Mouse (Mus musculus): ENCODE measurements around the gene Dscaml1. TPM values are rescaled to one million over a fixed set of nuclear protein-coding genes. Genes with fewer than 3 reads are reported as not detected.

Dscaml1 gene
- polyA plus RNA-seq, 1 experiment from 2014 or later, result 0.67 TPM

DNA sequence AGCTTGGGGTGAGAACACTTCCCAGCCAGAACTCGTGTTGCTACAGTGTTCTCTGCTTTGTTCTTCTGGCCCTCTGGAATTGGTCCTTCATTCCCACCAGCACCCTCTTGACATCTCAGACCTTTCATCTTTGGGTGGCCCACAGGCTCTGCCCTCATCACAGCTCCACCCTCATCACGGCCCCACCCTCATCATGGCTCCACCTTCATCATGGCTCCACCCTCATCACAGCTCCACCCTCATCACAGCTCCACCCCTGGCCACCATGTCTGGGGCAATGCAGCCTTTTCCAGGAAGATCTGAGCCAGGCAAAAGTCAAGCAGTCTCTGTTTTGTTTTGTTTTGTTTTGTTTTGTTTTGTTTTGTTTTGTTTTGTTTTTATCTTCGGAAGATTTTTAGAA is 289.0 kb downstream of the Dscaml1 start:
- Histone ChIP-seq H3K9me3 (no peaks in the 10 kb centered on the region), H3K27ac (replicated peaks) (no peak overlapping the region), H3K36me3 (replicated peaks) (no peaks in the 10 kb centered on the region), H3K4me3 (no peak overlapping the region), H3K4me1 (no peaks in the 10 kb centered on the region), H3K27me3 (replicated peaks; ENCODE audit: low read depth, poor library complexity, severe bottlenecking) (no peaks in the 10 kb centered on the region)
- DNase-seq (ENCODE audit: low spot score), result no peak
- 66% methylated on average over 3 of the region's 3 CpGs for WGBS

DNA sequence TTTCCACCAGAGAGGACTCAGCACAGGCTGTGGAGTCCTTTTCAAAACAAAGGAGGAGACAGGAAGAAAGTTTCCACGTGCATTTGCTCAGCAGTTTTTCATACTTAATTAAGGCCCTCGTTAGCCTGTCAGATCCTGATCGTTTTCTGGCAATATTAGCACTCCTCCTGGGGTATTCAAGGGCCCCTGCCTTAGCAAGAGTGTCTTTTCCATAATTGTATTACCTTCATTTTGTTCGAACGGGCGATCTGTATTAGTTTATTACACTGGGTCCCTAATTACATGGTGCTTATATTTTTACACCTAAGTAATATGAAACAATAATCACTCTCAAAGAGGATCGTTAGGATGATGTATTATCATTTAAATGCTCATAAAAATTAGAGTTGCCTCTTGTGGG is 293.6 kb downstream of the Dscaml1 start:
- no peaks in the 10 kb centered on the region for H3K27me3 ChIP-seq (replicated peaks; ENCODE audit: low read depth, poor library complexity, severe bottlenecking)
- DNase-seq (ENCODE audit: low spot score), result no peak
- no peaks in the 10 kb centered on the region for H3K9me3 ChIP-seq
- H3K4me1 ChIP-seq, result no peaks in the 10 kb centered on the region
- 70% methylated on average over 7 of the region's 7 CpGs for WGBS
- no peak overlapping the region for H3K27ac ChIP-seq (replicated peaks)
- no peaks in the 10 kb centered on the region for H3K36me3 ChIP-seq (replicated peaks)
- no peak overlapping the region for H3K4me3 ChIP-seq

DNA sequence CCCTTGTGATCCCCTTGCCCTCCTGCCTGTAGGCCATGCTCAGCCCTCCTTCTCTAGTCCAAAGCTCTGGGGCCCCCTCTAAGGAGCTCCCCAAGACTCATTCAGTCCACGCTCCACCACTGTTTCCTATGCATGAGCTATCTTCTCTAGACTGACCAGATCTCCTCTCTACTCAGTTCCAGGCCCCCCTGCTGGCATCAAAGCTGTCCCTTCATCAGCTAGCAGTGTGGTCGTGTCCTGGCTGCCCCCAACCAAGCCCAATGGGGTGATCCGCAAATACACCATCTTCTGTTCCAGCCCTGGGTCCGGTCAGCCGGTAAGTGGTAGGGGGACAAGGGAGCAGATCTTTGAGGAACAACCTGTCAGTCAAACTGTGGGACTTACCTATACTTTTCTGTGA is 305.4 kb downstream of the Dscaml1 start:
- WGBS, result 86% methylated on average over 5 of the region's 5 CpGs
- no peak overlapping the region for H3K27ac ChIP-seq (replicated peaks)
- no peak overlapping the region for H3K4me3 ChIP-seq
- no peak for DNase-seq (ENCODE audit: low spot score)
- no peaks in the 10 kb centered on the region for H3K4me1 ChIP-seq
- H3K27me3 ChIP-seq (replicated peaks; ENCODE audit: low read depth, poor library complexity, severe bottlenecking), result no peaks in the 10 kb centered on the region
- no peaks in the 10 kb centered on the region for H3K36me3 ChIP-seq (replicated peaks)
- H3K9me3 ChIP-seq, result no peaks in the 10 kb centered on the region

DNA sequence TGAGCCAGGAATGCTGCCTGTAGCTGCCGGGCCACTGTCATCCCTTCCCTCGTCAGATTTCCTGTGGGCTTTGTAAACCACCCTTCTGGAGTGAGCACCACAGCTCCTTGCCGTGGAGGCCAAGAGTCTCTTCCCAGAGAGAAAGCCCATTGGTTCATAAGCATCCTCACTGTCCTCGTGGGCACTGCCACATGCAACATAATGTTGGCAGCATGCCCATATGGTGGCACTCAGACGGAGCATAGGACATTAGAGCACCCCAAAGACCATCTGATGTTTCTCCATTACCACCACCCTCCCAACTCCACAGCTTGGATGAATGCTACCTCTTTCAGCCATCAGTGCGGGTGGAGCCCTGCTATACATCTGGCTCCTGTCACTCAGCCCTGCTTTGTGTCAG is 306.8 kb downstream of the Dscaml1 start:
- Histone ChIP-seq H3K4me1 (no peaks in the 10 kb centered on the region), H3K27me3 (replicated peaks; ENCODE audit: low read depth, poor library complexity, severe bottlenecking) (no peaks in the 10 kb centered on the region), H3K27ac (replicated peaks) (no peak overlapping the region), H3K9me3 (no peaks in the 10 kb centered on the region), H3K4me3 (no peak overlapping the region), H3K36me3 (replicated peaks) (no peaks in the 10 kb centered on the region)
- DNase-seq (ENCODE audit: low spot score), result no peak
- 77% methylated on average over 6 of the region's 6 CpGs for WGBS

DNA sequence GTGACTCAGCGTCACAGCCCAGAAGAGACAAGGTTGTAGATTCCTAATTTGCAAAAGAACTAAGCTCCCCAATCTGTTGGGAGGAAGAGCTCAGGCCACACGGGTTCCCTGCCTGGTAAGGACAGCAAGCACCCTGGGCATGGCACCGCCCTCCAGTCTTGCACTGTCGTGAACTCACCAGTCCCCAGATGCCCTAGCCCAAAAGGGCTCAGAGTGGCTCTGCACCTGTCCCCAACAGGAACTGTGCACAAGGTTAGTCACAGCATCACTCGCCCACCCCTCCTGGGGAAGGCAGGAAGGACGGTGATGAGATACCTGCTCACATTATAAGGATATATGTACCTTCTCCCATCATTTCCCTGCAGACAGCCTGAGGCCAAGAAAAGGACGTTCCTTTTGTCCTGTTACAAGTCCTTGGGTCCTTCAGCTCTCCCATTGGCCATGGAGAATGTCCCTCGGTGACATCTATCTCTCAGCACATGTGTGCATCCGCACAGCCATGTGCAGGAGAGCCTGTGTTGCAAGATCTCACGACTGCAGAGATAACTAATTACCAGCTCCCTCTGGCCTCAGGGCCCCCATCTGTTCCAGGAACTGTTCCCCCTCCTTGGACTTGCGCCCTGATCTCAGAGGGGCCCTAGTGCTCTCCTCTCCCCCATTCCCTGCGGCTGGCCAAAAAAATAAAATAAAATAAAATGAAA is 312.7 kb downstream of the Dscaml1 start:
- no peak overlapping the region for H3K4me3 ChIP-seq
- no peaks in the 10 kb centered on the region for H3K4me1 ChIP-seq
- H3K9me3 ChIP-seq, result no peaks in the 10 kb centered on the region
- WGBS, result 74% methylated on average over 12 of the region's 12 CpGs
- no peak for DNase-seq (ENCODE audit: low spot score)
- no peaks in the 10 kb centered on the region; the same call in 1 of the 2 replicates for H3K27me3 ChIP-seq (replicated peaks; ENCODE audit: low read depth, poor library complexity, severe bottlenecking)
- H3K27ac ChIP-seq (replicated peaks), result no peak overlapping the region
- H3K36me3 ChIP-seq (replicated peaks), result no peaks in the 10 kb centered on the region

DNA sequence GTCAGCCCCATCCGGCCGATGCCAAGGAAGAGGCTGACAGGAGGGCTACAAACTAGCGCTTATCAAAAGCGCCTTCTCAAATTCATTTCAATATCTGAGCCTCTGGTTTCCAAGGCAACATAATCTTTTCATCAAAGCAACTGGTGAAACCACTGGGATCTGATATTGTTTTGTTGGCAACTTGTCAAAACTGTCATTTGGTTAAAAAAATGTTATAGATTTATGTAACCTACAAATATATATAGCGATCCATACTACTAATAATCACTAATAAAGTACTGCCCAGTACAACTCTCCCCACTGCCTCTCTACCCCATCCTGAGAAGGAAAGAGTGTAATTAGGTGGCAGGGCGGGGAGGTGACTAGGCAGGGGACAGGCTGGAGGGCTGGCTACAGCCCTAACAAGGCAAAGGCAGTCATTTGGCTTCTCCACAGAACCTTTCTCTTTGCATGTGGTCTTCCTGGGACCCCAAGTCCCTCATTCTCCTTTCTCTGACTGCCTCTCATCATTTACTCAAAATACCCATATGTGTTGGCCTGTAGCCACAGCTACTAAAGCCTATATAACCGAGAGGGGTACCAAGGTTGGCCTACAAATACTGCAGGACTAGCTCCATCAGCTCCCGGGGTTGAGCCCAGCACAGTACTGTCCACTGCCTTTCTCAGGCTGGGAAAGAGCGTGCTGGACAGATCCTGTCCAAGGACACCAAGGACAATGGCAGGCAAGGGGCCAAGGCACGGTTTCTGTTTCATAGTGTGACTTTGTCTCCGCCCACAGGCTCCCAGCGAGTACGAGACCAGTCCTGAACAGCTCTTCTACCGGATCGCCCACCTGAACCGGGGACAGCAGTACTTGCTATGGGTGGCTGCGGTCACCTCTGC is 313.5 kb downstream of the Dscaml1 start:
- 71% methylated on average over 17 of the region's 17 CpGs for WGBS
- no peaks in the 10 kb centered on the region for H3K9me3 ChIP-seq
- H3K27ac ChIP-seq (replicated peaks), result no peak overlapping the region
- no peak overlapping the region for H3K4me3 ChIP-seq
- H3K36me3 ChIP-seq (replicated peaks), result no peaks in the 10 kb centered on the region
- H3K27me3 ChIP-seq (replicated peaks; ENCODE audit: low read depth, poor library complexity, severe bottlenecking), result no peaks in the 10 kb centered on the region; the same call in none of the 2 replicates
- no peak for DNase-seq (ENCODE audit: low spot score)
- no peaks in the 10 kb centered on the region for H3K4me1 ChIP-seq

DNA sequence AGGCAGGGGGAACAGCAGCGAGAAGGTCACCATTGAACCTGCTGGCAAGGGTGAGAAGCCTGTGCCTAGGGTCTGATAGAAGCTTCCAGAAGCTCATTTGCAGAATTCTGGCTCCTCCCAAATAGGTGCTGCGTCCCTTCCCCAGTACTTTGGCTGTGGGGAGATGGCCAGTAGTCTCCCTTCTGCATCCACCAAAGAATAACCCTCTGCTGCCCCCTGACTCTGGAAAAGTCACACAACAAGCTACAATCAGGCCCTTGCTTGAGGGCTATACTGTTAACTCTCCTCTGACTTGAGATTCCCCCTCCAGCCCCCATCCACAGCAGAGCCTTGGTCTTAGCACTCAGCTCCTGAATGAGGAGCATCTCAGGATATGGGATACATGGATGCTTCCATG is 314.2 kb downstream of the Dscaml1 start:
- H3K36me3 ChIP-seq (replicated peaks), result no peaks in the 10 kb centered on the region
- peak; percentile 17 for DNase-seq (ENCODE audit: low spot score)
- H3K4me3 ChIP-seq, result no peak overlapping the region
- H3K27me3 ChIP-seq (replicated peaks; ENCODE audit: low read depth, poor library complexity, severe bottlenecking), result no peaks in the 10 kb centered on the region; the same call in none of the 2 replicates
- no peaks in the 10 kb centered on the region for H3K9me3 ChIP-seq
- no peak overlapping the region for H3K27ac ChIP-seq (replicated peaks)
- WGBS, result 65% methylated on average over 2 of the region's 2 CpGs
- no peaks in the 10 kb centered on the region for H3K4me1 ChIP-seq

DNA sequence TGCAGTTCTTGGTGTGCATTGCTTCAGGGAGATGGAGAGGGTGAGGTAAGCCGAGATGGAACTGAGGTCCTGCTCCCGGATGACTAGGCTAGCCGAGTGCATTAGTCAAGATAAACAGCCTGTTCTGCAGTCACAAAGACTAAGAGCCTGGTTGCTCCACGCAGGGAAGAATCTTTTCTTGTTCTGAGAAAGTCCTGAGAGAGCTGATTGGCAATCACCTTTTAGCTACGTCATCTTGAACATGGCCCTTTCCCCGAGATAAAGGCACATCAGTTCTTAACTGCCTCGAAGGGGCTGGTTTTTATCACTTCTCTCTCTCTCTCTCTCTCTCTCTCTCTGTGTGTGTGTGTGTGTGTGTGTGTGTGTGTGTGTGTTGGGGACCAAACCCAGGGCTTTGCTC is 319.0 kb downstream of the Dscaml1 start:
- no peaks in the 10 kb centered on the region for H3K4me1 ChIP-seq
- no peaks in the 10 kb centered on the region for H3K9me3 ChIP-seq
- H3K27ac ChIP-seq (replicated peaks), result no peak overlapping the region
- 67% methylated on average over 7 of the region's 7 CpGs for WGBS
- H3K4me3 ChIP-seq, result no peak overlapping the region
- no peaks in the 10 kb centered on the region; the same call in none of the 2 replicates for H3K27me3 ChIP-seq (replicated peaks; ENCODE audit: low read depth, poor library complexity, severe bottlenecking)
- no peaks in the 10 kb centered on the region for H3K36me3 ChIP-seq (replicated peaks)
- no peak for DNase-seq (ENCODE audit: low spot score)

DNA sequence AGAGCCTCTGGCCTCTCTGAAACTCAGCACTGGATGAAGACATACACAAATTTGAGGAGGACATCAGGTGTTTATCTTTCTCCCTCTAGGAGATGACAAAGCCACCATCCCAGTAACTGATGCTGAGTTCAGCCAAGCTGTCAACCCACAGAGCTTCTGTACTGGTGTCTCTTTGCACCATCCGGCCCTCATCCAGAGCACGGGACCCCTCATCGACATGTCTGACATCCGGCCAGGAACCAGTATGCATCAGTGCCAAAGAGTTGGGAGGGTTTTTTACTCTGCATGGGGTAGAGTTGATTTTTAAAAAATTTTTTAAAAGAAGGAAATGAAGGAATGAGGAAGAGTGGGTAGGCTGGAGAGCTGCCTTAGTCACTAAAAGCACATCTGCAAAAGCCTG is 323.5 kb downstream of the Dscaml1 start:
- Histone ChIP-seq H3K9me3 (no peaks in the 10 kb centered on the region), H3K27ac (replicated peaks) (no peak overlapping the region), H3K4me1 (no peaks in the 10 kb centered on the region), H3K27me3 (replicated peaks; ENCODE audit: low read depth, poor library complexity, severe bottlenecking) (no peaks in the 10 kb centered on the region; the same call in 1 of the 2 replicates), H3K36me3 (replicated peaks) (no peaks in the 10 kb centered on the region), H3K4me3 (no peak overlapping the region)
- 94% methylated on average over 4 of the region's 4 CpGs for WGBS
- no peak for DNase-seq (ENCODE audit: low spot score)

DNA sequence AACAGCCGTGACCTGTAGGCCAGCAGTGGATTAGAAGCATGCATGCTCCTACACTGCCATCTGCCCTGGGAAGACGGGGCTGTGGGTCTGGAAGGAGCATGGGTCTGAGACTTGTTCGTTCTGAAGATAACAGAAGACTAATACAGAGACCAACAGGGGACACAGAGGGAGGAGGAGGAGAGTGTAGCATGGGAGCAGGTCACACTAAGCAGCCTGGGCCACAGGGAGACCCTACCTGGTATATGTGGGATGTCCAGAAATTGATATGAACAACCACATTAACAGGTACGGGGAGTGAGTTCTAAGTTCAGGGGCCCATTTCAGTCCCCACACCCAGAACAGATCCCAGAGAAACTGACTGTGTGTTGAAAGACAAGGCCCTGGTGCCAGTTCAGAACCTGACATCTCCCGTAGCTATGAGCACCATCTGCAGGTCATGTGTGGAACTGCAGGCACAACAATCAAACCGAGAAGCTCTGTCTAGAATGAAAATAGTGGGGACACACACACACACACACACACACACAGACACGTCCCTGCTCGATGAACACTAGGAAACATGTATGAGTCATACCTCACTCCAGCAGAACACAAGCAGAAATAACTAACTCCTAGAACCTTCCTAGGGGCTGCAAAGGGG is 328.1 kb downstream of the Dscaml1 start:
- no peaks in the 10 kb centered on the region for H3K9me3 ChIP-seq
- 40% methylated on average over 8 of the region's 8 CpGs for WGBS
- no peaks in the 10 kb centered on the region for H3K36me3 ChIP-seq (replicated peaks)
- peak; percentile 70 for DNase-seq (ENCODE audit: low spot score)
- no peaks in the 10 kb centered on the region; the same call in 1 of the 2 replicates for H3K27me3 ChIP-seq (replicated peaks; ENCODE audit: low read depth, poor library complexity, severe bottlenecking)
- H3K27ac ChIP-seq (replicated peaks), result no peak overlapping the region
- no peaks in the 10 kb centered on the region for H3K4me1 ChIP-seq
- no peak overlapping the region for H3K4me3 ChIP-seq

DNA sequence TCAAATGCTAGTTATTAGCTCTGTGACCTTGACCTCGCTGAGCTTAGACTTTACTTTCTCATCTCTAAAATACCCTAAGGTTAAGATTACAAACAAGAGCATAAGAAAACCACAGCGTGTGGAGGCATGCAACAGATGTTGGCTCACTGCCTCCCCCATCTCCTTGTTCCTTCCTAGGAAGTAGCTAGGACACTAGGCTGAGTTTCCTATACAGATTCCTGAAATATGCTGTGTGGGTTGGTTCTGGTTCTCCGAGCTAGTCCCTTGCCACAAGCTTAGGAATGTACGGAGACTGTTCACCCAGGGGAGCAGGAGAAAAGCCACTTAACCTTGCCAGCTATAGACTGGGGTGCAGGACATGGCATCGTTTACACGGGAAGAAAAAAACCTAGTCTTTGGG is 339.8 kb downstream of the Dscaml1 start:
- H3K4me3 ChIP-seq, result no peak overlapping the region
- no peak for DNase-seq (ENCODE audit: low spot score)
- no peaks in the 10 kb centered on the region for H3K27me3 ChIP-seq (replicated peaks; ENCODE audit: low read depth, poor library complexity, severe bottlenecking)
- peaks cover 7% of the 10 kb centered on the region for H3K4me1 ChIP-seq
- H3K27ac ChIP-seq (replicated peaks), result no peak overlapping the region
- H3K36me3 ChIP-seq (replicated peaks), result peaks cover 37% of the 10 kb centered on the region
- 83% methylated on average over 6 of the region's 6 CpGs for WGBS
- H3K9me3 ChIP-seq, result no peaks in the 10 kb centered on the region

DNA sequence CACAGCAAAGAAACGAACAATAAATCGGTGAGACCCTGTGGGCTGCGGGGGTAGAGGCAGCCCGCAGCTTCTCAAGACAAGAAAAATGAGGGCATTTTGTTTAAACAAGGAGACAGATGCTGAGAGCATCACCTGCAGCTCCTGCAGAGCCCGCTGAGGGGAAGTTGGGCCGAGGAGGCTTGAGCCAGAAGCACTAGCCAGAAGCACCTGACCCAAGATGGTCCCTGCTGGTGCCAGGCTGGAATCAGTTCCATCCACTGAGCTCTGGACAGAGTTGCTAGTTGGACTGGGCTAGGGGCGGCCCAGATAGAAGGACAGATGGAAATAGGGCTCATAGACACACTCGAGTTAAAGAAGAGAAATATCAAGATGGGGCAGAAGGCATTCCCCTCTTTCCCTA is 340.7 kb downstream of the Dscaml1 start:
- H3K9me3 ChIP-seq, result no peaks in the 10 kb centered on the region
- no peak overlapping the region for H3K4me3 ChIP-seq
- WGBS, result 92% methylated on average over 8 of the region's 8 CpGs
- H3K27ac ChIP-seq (replicated peaks), result no peak overlapping the region
- peaks cover 46% of the 10 kb centered on the region for H3K36me3 ChIP-seq (replicated peaks)
- DNase-seq (ENCODE audit: low spot score), result no peak
- H3K4me1 ChIP-seq, result peaks cover 7% of the 10 kb centered on the region
- H3K27me3 ChIP-seq (replicated peaks; ENCODE audit: low read depth, poor library complexity, severe bottlenecking), result no peaks in the 10 kb centered on the region

Data from embryonic facial prominence, embryonic 10.5 days (tissue).